Mouse (Mus musculus) embryonic fibroblast, embryonic 13.5 days (primary cell): ENCODE measurements around the gene 0610037L13Rik. TPM values are rescaled to one million over a fixed set of nuclear protein-coding genes. Genes with fewer than 3 reads are reported as not detected.

Experiments used
- H3K27ac ChIP-seq: 2 replicates; pipeline ENCODE4 v1.5.1; 2012; ENCODE audit warnings: low read length, control low read depth, inconsistent platforms; ENCODE audit not compliant: insufficient read depth
- H3K4me1 ChIP-seq: 2 replicates; pipeline ENCODE4 v1.6.1; 2011; ENCODE audit warnings: low read length; ENCODE audit not compliant: control insufficient read depth, insufficient read depth
- H3K4me3 ChIP-seq: 2 replicates; pipeline ENCODE4 v1.5.1; 2011; ENCODE audit warnings: mild to moderate bottlenecking, control low read depth, low read length; ENCODE audit not compliant: insufficient read depth
- CTCF ChIP-seq: IDR thresholded peaks from 2 replicates; pipeline ENCODE4 v1.5.1; 2011; ENCODE audit warnings: mild to moderate bottlenecking, control low read depth, low read length, moderate library complexity, borderline replicate concordance; ENCODE audit not compliant: insufficient read depth
- POLR2A ChIP-seq: IDR thresholded peaks from 2 replicates; pipeline ENCODE4 v1.6.1; 2011; ENCODE audit warnings: low read depth, mild to moderate bottlenecking, control low read depth, low read length, moderate library complexity
- polyA plus RNA-seq: library from polyadenylated mRNA; stranded (reverse); fragments of >200 nt; gene quantifications from 2 replicates; pipeline ENCODE4 v1.2.4, GENCODE M21; 2011; ENCODE audit warnings: low read depth; ENCODE audit not compliant: missing spikeins, insufficient read length

Gene 0610037L13Rik
- polyA plus RNA-seq, 1 experiment = 67.6 TPM

GRCm38 (mm10) chr4:107933239-107933638, 43.6 kb downstream of the 0610037L13Rik start:
- no peak for TF ChIP-seq CTCF
- no peak for TF ChIP-seq POLR2A
- Histone ChIP-seq H3K27ac (no peak overlapping the region), H3K4me1 (no peaks in the 10 kb centered on the region), H3K4me3 (no peak overlapping the region)

- TF ChIP-seq CTCF (no peak), POLR2A (no peak)
- Histone ChIP-seq H3K4me3 (no peak overlapping the region), H3K4me1 (no peaks in the 10 kb centered on the region), H3K27ac (no peak overlapping the region)
Measured at GRCm38 (mm10) chr4:107935254-107935653, 45.6 kb downstream of the 0610037L13Rik start.

- Histone ChIP-seq H3K4me3 (no peak overlapping the region), H3K27ac (no peak overlapping the region), H3K4me1 (no peaks in the 10 kb centered on the region)
- TF ChIP-seq CTCF = peak; percentile 16; the same call in 1 of the 2 replicates
- TF ChIP-seq POLR2A = no peak
Measured at GRCm38 (mm10) chr4:107937338-107937737, 47.7 kb downstream of the 0610037L13Rik start.

- Histone ChIP-seq H3K4me3 (no peak overlapping the region), H3K27ac (no peak overlapping the region), H3K4me1 (no peaks in the 10 kb centered on the region)
- TF ChIP-seq CTCF (no peak), POLR2A (no peak)
Measured at GRCm38 (mm10) chr4:107938124-107938523, 48.5 kb downstream of the 0610037L13Rik start.

DNA sequence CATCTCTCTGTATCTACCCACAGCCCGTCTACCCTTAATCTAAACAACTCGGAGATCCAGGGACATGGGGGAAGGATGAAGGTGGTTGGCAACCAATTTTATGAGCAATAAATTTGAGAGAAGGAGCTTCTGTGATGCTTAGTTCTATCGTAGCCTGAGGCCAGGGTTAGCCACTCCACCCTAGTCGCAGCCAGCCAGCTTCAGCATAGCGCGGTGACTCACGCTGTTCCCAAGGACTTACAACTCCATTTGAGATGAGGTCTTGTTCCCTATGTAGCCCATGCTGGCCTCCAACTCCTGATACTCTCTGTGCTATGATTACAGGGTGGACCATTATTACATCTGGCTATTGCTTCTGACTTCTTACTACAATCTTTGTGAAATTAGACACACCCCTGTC, 53.1 kb downstream of the 0610037L13Rik start:
- TF ChIP-seq CTCF (no peak), POLR2A (no peak)
- Histone ChIP-seq H3K4me1 (no peaks in the 10 kb centered on the region), H3K27ac (no peak overlapping the region), H3K4me3 (no peak overlapping the region)

- no peak for TF ChIP-seq CTCF
- Histone ChIP-seq H3K4me1 (no peaks in the 10 kb centered on the region), H3K27ac (no peak overlapping the region), H3K4me3 (no peak overlapping the region)
Measured at GRCm38 (mm10) chr4:107944141-107944540, 54.5 kb downstream of the 0610037L13Rik start.

Other genes starting within 250 kb of the 0610037L13Rik start
- gene Dmrtb1, start 205.6 kb upstream of the 0610037L13Rik start, polyA plus RNA-seq = not detected in 2 replicates
- gene Lrp8, start 87.6 kb upstream of the 0610037L13Rik start, polyA plus RNA-seq = 8.5 and 11.3 TPM in 2 replicates
- 90.8 and 121 TPM in 2 replicates for gene Magoh, start 10.1 kb upstream of the 0610037L13Rik start, polyA plus RNA-seq
- gene Cpt2, start 33.8 kb downstream of the 0610037L13Rik start, polyA plus RNA-seq = 37.1 and 51.8 TPM in 2 replicates
- not detected in 2 replicates for gene Slc1a7, start 78.5 kb downstream of the 0610037L13Rik start, polyA plus RNA-seq
- gene Podn, start 206.6 kb downstream of the 0610037L13Rik start, polyA plus RNA-seq = 58.8 and 134 TPM in 2 replicates